Mouse (Mus musculus) bone marrow, adult 2 months (tissue): ENCODE results near the gene Rtkn. TPM values are rescaled to one million over a fixed set of nuclear protein-coding genes. Genes with fewer than 3 reads are reported as not detected.
"Not testable (repeated sequence)": the region's sequence is repeated elsewhere in the genome, so short reads cannot be mapped to it uniquely, and the experiment has no call there.

Source experiments
- H3K27ac ChIP-seq: fragments of 200-500 bp; 2 replicates; pipeline ENCODE4 v1.5.1; 2012; ENCODE audit warnings: low read depth, mild to moderate bottlenecking, control low read depth, inconsistent platforms, low read length; ENCODE audit not compliant: control insufficient read depth, poor library complexity, insufficient read depth
- H3K4me1 ChIP-seq: fragments of 200-500 bp; 2 replicates; pipeline ENCODE4 v1.6.1; 2011; ENCODE audit warnings: low read length; ENCODE audit not compliant: control insufficient read depth, insufficient read depth
- H3K4me3 ChIP-seq: fragments of 200-500 bp; replicated peaks from 2 replicates; pipeline ENCODE3; 2011; ENCODE audit warnings: mild to moderate bottlenecking, low read depth, low read length, control low read depth; ENCODE audit not compliant: control insufficient read depth
- CTCF ChIP-seq: fragments of 200-500 bp; IDR thresholded peaks from 2 replicates; pipeline ENCODE4 v1.5.1; 2011; ENCODE audit warnings: low read length, control low read depth; ENCODE audit not compliant: control insufficient read depth, insufficient read depth
- POLR2A ChIP-seq: fragments of 200-500 bp; IDR thresholded peaks from 2 replicates; pipeline ENCODE4 v1.6.1; 2011; ENCODE audit warnings: low read depth, mild to moderate bottlenecking, control low read depth, low read length, borderline replicate concordance; ENCODE audit not compliant: control insufficient read depth
- WGBS: fragments of 180-500 bp; shearing (Covaris S2); methylation state at CpG from one replicate; pipeline ENCODE4 v1.1.7; 2018; 5-methylcytosine and 5-hydroxymethylcytosine counted together
- polyA plus RNA-seq: library from polyadenylated mRNA; stranded (reverse); fragments of >200 nt; gene quantifications from 2 replicates; pipeline ENCODE4 v1.2.4, GENCODE M21; 2011; ENCODE audit warnings: low replicate concordance; ENCODE audit not compliant: missing spikeins, insufficient read depth, insufficient read length

Gene Rtkn
- polyA plus RNA-seq, 1 experiment = 1.3 TPM

- TF ChIP-seq POLR2A (no peak), CTCF (no peak)
- 79% methylated on average over 8 of the region's 8 CpGs for WGBS
- peaks cover 1% of the 10 kb centered on the region; the same call in 1 of the 2 replicates for H3K4me1 ChIP-seq
- H3K27ac ChIP-seq = no peak overlapping the region
- H3K4me3 ChIP-seq = no peak overlapping the region
These were observed 16.5 kb downstream of the Rtkn start for GRCm38 (mm10) chr6:83151721-83152120.

DNA sequence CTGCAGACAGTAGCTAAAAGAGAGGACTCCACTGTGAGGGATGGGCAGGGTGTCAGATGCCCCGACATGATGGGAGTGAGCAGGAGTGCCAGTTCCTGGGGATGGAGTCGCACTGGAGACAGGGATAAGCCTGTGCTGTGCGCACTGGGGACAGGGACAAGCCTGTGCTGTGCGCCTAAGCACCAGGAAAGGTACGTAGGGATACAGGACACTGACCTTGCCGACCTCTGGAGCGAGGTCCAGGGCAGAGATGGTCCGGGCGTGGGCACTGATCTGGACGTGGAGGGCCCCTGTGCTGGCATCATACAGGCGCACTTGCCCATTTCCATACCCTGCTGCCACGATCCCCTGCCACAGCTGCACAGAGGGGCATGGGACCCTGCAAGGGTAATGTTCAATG, 17.8 kb downstream of the Rtkn start:
- no peak for TF ChIP-seq CTCF
- no peak for TF ChIP-seq POLR2A
- 84% methylated on average over 12 of the region's 12 CpGs for WGBS

GRCm38 (mm10) chr6:83153485-83153884, 18.2 kb downstream of the Rtkn start:
- H3K27ac ChIP-seq = no peak overlapping the region
- H3K4me1 ChIP-seq = peaks cover 1% of the 10 kb centered on the region; the same call in 1 of the 2 replicates
- WGBS = 79% methylated on average over 5 of the region's 5 CpGs
- no peak overlapping the region for H3K4me3 ChIP-seq
- TF ChIP-seq POLR2A (no peak), CTCF (no peak)

More for the DNA sequence above, 17.8 kb downstream of the Rtkn start:
- no peak overlapping the region for H3K4me3 ChIP-seq
- H3K27ac ChIP-seq = no peak overlapping the region
- peaks cover 1% of the 10 kb centered on the region; the same call in 1 of the 2 replicates for H3K4me1 ChIP-seq

DNA sequence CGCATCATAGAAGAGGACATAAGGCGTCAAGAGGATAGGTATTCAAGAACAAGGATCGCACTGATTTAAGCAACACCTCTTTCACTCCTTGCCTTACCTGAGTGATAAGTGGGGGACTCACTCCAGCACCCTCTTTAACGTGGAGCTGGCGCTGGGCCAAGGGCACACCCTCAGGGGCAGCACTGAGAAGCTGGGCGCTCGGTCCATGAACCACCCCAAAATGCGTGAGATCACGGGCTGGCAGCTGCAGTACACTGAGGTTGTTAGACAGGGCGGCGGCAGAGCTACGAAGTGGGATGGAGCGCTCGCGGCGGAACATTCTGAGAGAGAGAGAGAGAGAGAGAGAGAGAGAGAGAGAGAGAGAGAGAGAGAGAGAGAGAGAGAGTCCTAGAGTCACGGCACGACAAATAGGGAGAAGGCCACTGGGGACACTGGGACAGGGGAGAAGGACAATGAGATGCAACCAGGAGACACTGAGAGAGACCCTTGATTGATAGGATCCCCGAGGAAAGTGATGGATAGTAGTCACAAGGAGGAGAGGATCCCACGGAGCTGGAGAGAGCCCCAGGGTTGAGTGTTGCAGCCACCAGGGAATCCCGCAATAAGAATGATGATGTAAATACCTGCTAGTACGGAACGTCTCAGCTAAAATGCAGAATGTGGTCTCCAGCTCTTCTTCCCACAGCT, 20.4 kb downstream of the Rtkn start:
- WGBS = 12% methylated on average over 23 of the region's 23 CpGs
- no peak for TF ChIP-seq CTCF
- H3K4me1 ChIP-seq = peaks cover 1% of the 10 kb centered on the region; the same call in 1 of the 2 replicates
- no peak overlapping the region for H3K27ac ChIP-seq
- peak overlapping the region; percentile 48 for H3K4me3 ChIP-seq

- TF ChIP-seq CTCF (no peak), POLR2A (no peak)
- peak within 1 kb of the TSS; percentile 48 for H3K4me3 ChIP-seq
- peaks cover 1% of the 10 kb centered on the region; the same call in 1 of the 2 replicates for H3K4me1 ChIP-seq
- H3K27ac ChIP-seq = no peak within 1 kb of the TSS
- WGBS = 2% methylated on average over 32 of the region's 32 CpGs
These were observed 21.0 kb downstream of the Rtkn start, which contains the start of the genes Wdr54 and 1700003E16Rik for GRCm38 (mm10) chr6:83156259-83156684. Gene Wdr54 (minus strand): TSS chr6:83156397. Gene 1700003E16Rik (plus strand): TSS chr6:83156404.

- WGBS = 9% methylated on average over 3 of the region's 3 CpGs
- not testable (repeated sequence) for H3K4me1 ChIP-seq, H3K27ac ChIP-seq, H3K4me3 ChIP-seq
These were observed 24.2 kb downstream of the Rtkn start for GRCm38 (mm10) chr6:83159456-83159855.

GRCm38 (mm10) chr6:83161442-83161841, 26.2 kb downstream of the Rtkn start:
- 12% methylated on average over 19 of the region's 19 CpGs for WGBS
- TF ChIP-seq CTCF (no peak), POLR2A (no peak)
- no peak overlapping the region for H3K4me3 ChIP-seq
- H3K27ac ChIP-seq = no peak overlapping the region
- H3K4me1 ChIP-seq = peaks cover 1% of the 10 kb centered on the region; the same call in 1 of the 2 replicates

GRCm38 (mm10) chr6:83161921-83162641, 26.8 kb downstream of the Rtkn start:
- Histone ChIP-seq H3K4me1 (no peaks in the 10 kb centered on the region; the same call in 1 of the 2 replicates), H3K27ac (no peak overlapping the region), H3K4me3 (no peak overlapping the region)
- TF ChIP-seq CTCF (no peak), POLR2A (no peak)
- 2% methylated on average over 49 of the region's 49 CpGs for WGBS
